Mouse (Mus musculus) R1 (cell line): Measurements from ENCODE around the gene Insc.

Source experiments
- DNase-seq: peaks from one replicate; pipeline ENCODE4 v3.0.0-alpha.2; 2018; ENCODE audit warnings: low read depth, low spot score

Insc gene

DNA sequence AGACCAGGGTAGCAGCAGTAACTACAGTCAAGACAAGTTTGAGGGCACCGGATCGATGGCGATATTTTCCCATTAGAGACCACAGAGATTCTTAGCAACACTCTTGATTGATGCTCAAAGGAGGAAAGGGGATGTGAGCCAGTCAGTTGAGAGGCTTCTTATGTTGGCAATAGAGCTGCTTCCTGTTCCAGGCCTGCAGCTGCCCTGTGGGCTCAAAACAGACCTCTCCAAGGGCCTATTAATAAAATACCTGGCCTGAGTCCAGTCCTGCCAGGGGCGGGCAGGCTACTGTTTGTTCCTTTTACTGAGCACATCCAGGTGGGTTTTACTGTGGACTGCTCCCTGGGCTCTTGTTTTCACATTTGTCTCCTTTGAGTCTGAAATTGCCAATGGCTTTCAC is 83.9 kb downstream of the Insc start:
- no peak for DNase-seq

- DNase-seq = no peak
Observed at GRCm38 (mm10) chr7:114832257-114832940, 88.9 kb downstream of the Insc start.

DNA sequence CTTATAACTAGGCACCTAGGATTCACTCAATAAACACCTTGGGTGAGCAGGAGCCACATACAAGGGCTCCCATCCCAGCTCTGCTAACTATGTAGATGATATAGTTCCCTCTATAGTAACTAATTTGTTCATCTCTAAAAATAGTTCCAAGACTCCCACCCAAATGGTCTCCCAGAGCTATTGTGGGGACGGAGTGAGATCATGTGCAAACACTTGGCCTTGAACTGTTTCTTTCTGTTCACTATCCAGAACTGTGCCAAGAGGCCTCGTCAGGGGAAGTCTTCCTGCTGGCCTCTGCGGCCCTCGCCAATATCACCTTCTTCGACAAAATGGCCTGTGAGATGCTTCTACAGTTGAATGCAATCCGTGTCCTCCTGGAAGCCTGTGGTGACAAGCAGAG is 91.0 kb downstream of the Insc start:
- no peak for DNase-seq

GRCm38 (mm10) chr7:114837268-114837667 is 93.8 kb downstream of the Insc start:
- DNase-seq = no peak

- DNase-seq = no peak
Observed at GRCm38 (mm10) chr7:114840029-114840745, 96.7 kb downstream of the Insc start.

- DNase-seq = no peak
Observed at GRCm38 (mm10) chr7:114842644-114843211, 99.2 kb downstream of the Insc start.

- DNase-seq = no peak
Observed at GRCm38 (mm10) chr7:114847179-114847578, 103.7 kb downstream of the Insc start.

DNA sequence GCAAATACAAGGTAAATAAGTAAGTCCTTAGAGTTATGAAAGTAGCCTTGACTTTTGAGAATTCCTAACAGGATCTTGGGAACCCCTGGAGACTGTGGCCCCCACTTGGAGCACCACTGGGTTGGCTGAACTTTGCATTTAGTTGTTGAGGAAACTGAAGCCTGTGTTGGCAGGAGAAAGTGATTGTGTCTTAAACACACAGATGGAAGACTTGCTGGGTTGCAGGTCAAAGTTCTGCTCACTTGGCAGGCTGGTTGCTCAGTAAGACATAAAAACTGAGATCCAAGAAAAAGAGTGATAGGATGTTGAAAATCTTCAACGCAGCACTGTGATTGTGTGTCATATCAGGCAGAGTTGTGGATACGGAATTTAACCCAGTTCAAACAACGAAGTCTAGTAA is 108.9 kb downstream of the Insc start:
- DNase-seq = no peak

DNA sequence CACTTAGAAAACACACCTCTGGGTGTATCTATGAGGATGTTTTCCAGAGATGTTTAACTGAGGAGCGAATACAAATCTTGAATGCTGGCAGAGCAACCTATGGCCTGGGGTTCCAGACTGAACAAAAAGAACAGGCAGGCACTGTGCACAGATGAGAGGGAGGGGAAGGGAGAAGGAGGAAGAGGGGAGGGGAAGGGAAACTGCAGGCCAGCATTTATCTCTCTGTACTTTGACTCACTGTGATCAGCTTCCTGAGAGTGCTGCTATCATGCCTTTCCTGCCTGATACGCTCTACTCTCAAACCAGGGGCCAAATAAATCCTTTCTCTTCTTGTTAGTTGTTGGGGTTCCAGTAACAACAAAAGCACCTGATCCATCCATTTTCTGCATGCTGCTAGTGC is 110.7 kb downstream of the Insc start:
- DNase-seq = no peak

GRCm38 (mm10) chr7:114860858-114861523 is 117.5 kb downstream of the Insc start:
- no peak for DNase-seq

- peak; percentile 2 for DNase-seq
Observed at GRCm38 (mm10) chr7:114873315-114874012, 130.0 kb downstream of the Insc start.

DNA sequence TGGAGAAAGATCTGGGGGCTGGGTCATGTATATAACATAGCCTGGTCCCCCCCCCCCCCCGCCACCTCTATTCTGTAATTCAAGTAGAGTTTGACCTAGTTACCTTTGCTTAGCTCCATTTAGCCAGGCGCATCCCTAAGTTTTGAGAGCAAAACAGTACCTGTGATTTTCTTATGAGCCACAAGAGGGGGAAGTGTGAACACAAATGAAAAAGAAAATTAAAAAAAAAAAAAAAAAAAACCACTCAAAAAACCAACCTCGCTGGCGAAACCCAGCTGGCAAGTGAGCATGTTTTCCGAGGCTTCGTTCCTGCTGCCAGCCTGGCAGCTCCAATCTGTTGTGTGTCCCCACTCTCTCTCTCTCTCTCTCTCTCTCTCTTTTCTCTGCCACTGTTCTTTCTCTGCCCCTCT is 130.5 kb downstream of the Insc start:
- DNase-seq = no peak

GRCm38 (mm10) chr7:114874579-114874978 is 131.1 kb downstream of the Insc start:
- DNase-seq = no peak

DNA sequence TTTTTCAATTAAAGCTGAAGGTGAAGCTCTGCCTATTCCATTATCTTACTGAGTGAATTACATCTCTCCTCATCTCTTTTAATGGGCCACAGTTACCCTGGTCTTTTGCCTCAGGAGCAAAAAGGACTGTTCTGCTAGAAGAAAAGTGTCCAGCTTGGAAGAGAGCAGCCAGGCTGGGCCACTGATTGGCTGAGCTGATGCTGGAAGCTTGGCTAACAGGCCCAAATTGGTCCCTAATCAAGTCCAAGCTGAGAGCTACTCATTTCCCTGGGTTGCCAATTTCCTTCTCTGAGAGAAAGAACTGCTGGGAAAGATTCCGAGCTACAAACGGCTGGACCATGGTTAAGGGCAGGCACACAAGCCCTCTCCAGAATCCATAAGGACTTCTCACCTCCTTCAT is 140.1 kb downstream of the Insc start:
- DNase-seq = no peak

- DNase-seq = no peak
Observed at GRCm38 (mm10) chr7:114886933-114887332, 143.4 kb downstream of the Insc start.

DNA sequence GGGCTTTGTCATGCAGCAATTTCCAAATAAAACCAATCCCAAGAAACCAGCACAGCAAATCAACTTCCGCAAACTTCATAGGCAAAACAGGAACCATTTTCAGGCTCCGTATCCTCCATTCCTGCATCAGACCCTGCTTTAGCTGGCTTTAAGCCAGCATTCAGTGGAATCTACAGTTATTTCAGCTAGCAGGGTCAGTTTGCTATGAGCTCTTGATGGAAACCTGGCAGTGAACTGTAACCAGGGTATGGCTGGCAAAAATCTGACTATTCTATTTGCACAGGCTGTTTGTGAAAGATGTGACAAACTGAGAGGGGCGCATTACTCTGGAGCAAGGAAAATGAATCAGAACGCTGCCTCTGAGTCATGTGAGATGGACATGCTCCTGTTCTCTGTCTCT is 146.7 kb downstream of the Insc start:
- DNase-seq = no peak

- no peak for DNase-seq
Observed at GRCm38 (mm10) chr7:114892618-114893257, 149.2 kb downstream of the Insc start.

GRCm38 (mm10) chr7:114893889-114894288 is 150.4 kb downstream of the Insc start:
- no peak for DNase-seq

DNA sequence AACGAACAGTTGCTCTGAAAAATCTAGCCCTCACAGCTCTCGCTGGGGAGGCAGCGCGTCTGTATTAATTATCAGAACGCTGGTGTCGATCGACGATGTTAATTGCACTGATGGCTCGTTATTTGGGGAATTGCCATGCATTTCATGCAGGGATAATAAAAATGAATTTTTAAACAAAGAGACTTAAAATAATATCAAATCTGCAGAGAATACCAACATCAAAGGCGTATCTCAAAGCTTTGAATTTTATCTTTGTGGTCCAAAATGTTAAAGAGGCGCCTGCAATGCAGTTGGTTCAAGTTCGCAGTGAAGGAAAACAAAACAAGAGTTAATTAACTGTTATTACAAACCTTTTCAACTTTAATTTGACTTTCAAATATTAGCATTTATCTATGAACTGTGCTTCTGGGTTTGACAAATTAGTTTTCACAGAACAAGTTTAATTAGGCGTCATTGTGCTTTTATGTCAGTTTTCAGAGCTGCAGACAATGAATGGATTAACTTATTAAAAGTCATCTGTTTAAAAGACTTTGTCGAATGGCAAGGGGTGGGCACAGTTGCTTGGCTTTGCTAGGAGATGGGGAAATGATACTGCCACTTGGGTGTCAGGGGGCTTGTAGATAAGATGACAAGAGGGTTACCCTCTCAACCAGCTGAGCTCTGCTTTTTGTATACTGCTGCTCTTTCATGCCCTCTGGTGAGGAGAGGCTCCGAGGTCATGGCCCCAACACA is 153.6 kb downstream of the Insc start:
- no peak for DNase-seq
